Mouse (Mus musculus) neural tube, embryonic 12.5 days (tissue): Measurements from ENCODE around the gene Ahrr. TPM values are rescaled to one million over a fixed set of nuclear protein-coding genes. Genes with fewer than 3 reads are reported as not detected.

Experiments used
- ATAC-seq: fragments of 200-750 bp; cut with Nextera tagmentation; 2 replicates; pipeline ENCODE4 v1.8.0; 2017; ENCODE audit warnings: low read depth, mild to moderate bottlenecking, moderate TSS enrichment, moderate library complexity; ENCODE audit not compliant: low FRiP score
- H3K27ac ChIP-seq: fragments of 300-500 bp; sonication (generic); 2 replicates; pipeline ENCODE4 v1.5.1; 2016
- H3K27me3 ChIP-seq: fragments of 300-500 bp; sonication (generic); replicated peaks from 2 replicates; pipeline ENCODE4 v1.6.1; 2016; ENCODE audit warnings: mild to moderate bottlenecking
- H3K36me3 ChIP-seq: fragments of 300-500 bp; sonication (generic); 2 replicates; pipeline ENCODE4 v1.6.1; 2016; ENCODE audit warnings: mild to moderate bottlenecking
- H3K4me1 ChIP-seq: fragments of 300-500 bp; sonication (generic); 2 replicates; pipeline ENCODE4 v1.6.1; 2016
- H3K4me2 ChIP-seq: fragments of 300-500 bp; sonication (generic); replicated peaks from 2 replicates; pipeline ENCODE4 v1.6.1; 2016; ENCODE audit warnings: mild to moderate bottlenecking
- H3K4me3 ChIP-seq: fragments of 300-500 bp; sonication (generic); 2 replicates; pipeline ENCODE4 v1.5.1; 2016
- H3K9ac ChIP-seq: fragments of 300-500 bp; sonication (generic); 2 replicates; pipeline ENCODE4 v1.6.1; 2016; ENCODE audit warnings: mild to moderate bottlenecking
- H3K9me3 ChIP-seq: fragments of 300-500 bp; sonication (generic); 2 replicates; pipeline ENCODE4 v1.6.1; 2016; ENCODE audit warnings: mild to moderate bottlenecking
- WGBS: fragments of 180-500 bp; shearing (Covaris S2); methylation state at CpG from one replicate; pipeline ENCODE4 v1.1.7; 2016; 5-methylcytosine and 5-hydroxymethylcytosine counted together
- polyA plus RNA-seq: library from polyadenylated mRNA; unstranded; fragments of >200 nt; fragmentation: Nextera tagmentation; extraction: Ambion mirVana; gene quantifications from 2 replicates; pipeline ENCODE4 v1.2.1, GENCODE M21; 2016

Ahrr gene
- polyA plus RNA-seq: 0.77 and 1.3 TPM in 2 replicates

DNA sequence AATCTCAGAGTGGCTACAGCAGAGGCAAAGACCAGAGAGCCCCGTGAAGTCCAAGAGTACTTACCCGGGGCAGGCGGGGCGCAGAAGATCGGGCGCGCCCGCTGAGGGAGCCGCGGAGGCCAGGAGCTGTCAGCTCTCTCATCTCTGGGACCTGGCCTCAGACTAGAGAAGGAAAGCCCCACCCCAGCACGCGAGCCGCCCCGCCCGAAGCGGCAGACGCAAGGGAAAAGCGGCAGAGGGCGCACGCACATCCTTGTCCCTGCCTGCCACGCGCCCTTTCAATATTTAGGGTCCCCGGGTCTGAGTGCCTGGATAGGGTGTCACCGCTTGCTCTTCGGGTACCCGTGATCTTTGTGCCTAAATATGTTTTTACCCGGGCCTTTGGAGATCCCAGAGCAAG, at the start of gene Ahrr:
TSS of gene Ahrr (minus strand) at position 165 of the 400 bp plus-strand sequence.
- H3K36me3 ChIP-seq: no peaks in the 10 kb centered on the region
- WGBS: 1% methylated on average over 27 of the region's 27 CpGs
- peak; percentile 33; the same call in 1 of the 2 replicates for ATAC-seq
- H3K9ac ChIP-seq: 0 out of 2 replicates have a peak within 1 kb of the TSS, but pooled peaks have one; percentile 21
- 0 out of 2 replicates have a peak within 1 kb of the TSS, but pooled peaks have one; percentile 2 for H3K4me3 ChIP-seq
- peaks cover 7% of the 10 kb centered on the region; the same call in 1 of the 2 replicates for H3K4me1 ChIP-seq
- no peak within 1 kb of the TSS for H3K27ac ChIP-seq
- peaks cover 19% of the 10 kb centered on the region for H3K27me3 ChIP-seq
- no peaks in the 10 kb centered on the region for H3K9me3 ChIP-seq
- H3K4me2 ChIP-seq: peak within 1 kb of the TSS; percentile 62

DNA sequence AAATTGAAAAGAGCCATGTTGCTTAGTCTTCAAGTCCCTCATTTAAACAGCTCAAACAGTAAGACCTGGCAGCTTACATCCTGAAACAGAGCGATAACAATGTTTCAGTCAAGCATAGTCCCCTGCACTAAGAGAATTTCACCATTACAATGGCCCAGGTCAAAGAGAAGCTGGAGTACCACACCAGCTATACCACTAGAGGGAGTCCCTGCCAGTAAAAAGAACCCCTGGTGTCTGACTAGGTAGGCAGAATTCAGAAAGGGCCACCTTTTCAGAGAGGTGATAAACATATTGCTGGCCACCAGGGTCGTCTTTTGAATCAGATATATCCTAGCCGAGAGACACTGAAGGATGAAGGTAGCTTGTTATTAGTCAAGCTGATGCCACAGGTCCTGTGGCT, 48.9 kb upstream of the Ahrr start:
- WGBS: 54% methylated on average over 3 of the region's 3 CpGs
- Histone ChIP-seq H3K9ac (no peak overlapping the region), H3K9me3 (no peaks in the 10 kb centered on the region), H3K4me2 (no peak overlapping the region), H3K4me3 (no peak overlapping the region), H3K27ac (no peak overlapping the region), H3K36me3 (peaks cover 64% of the 10 kb centered on the region), H3K27me3 (no peaks in the 10 kb centered on the region), H3K4me1 (no peaks in the 10 kb centered on the region)
- peak; percentile 37; the same call in 1 of the 2 replicates for ATAC-seq

DNA sequence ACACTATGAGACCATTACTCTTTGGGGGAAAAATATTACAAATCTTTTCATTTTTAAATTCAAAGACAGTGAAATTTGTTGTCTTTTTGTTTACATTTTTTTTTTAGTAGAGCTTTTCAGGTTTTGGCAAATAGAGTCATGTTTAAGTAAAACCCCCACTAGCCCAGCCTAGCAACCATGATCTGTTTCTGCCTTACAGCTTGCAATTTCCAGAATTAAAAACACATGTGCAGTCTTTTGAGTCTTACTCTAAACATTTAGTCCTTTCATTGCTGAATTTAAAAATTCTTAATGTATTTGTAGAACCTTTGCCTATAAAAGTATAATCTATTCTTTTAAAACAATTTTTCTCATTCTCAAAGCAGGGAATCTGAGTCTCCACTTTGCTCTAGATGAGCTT, 37.2 kb upstream of the Ahrr start:
- Histone ChIP-seq H3K27ac (no peak overlapping the region), H3K27me3 (no peaks in the 10 kb centered on the region), H3K4me2 (no peak overlapping the region), H3K36me3 (peaks cover 70% of the 10 kb centered on the region), H3K4me1 (no peaks in the 10 kb centered on the region), H3K9ac (no peak overlapping the region), H3K4me3 (no peak overlapping the region), H3K9me3 (no peaks in the 10 kb centered on the region)
- ATAC-seq: no peak

DNA sequence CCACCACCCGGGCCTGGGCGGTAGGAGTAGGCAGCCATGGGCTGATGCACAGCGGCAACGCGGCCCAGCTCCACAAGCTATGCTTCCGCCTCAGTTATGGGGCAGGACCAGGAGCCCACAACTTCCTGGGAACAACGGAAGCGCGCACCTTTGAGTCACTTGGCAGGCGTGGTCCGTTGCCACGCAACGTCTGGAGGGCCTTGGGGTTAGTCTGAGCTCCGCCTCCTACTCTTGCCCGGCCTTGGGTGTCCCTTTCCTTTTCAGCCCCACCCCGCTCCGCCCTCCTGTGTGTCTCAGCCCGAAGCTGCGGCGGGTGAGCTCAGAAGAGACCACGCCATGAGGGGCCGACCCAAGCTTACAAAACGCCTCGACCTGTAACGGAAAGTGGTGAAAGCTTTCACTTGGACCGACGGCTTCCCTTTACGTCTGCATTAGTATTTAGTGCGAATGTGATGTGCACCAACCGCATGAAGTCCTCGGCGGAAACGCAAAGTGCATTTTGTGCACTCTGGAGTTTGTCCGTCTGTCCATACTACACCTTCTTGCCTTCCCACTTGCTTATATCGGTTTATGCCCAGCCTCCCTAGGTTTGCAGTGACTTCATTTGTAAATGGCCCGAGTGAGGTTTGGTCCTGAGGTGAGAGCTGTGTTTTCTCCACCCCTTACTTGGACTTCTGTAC, 25.2 kb upstream of the Ahrr start, which contains the start of gene Pdcd6:
TSS of gene Pdcd6 (minus strand) at position 411 of the 680 bp plus-strand sequence.
- H3K9me3 ChIP-seq: no peaks in the 10 kb centered on the region
- peak; percentile 98 for ATAC-seq
- H3K4me2 ChIP-seq: peak within 1 kb of the TSS; percentile 88
- under 1% methylated on average over 36 of the region's 36 CpGs for WGBS
- H3K27ac ChIP-seq: no peak within 1 kb of the TSS
- H3K4me3 ChIP-seq: peak within 1 kb of the TSS; percentile 92
- H3K4me1 ChIP-seq: peaks cover 11% of the 10 kb centered on the region
- peaks cover 21% of the 10 kb centered on the region for H3K36me3 ChIP-seq
- H3K27me3 ChIP-seq: no peaks in the 10 kb centered on the region
- H3K9ac ChIP-seq: peak within 1 kb of the TSS; percentile 72

DNA sequence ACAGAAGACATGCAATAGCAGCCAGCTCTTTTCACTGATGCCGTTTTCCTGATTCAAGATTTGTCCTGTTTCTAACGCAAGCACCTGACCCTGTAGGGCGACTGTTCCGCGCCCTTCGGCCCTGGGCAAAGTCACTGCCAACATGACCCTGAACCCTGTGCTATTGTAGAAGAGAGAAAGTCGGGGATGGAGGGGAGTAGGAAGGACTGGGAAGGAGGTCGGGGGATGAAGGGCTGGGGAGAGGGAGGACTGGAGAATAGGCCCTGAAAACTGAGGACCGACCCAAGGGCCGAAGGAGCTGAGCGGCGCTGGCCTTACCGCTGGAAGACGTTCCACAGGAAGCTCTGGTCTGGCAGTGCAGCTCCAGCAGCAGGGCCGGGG, 24.6 kb upstream of the Ahrr start:
- 4% methylated on average over 15 of the region's 15 CpGs for WGBS
- H3K27ac ChIP-seq: no peak overlapping the region
- peak overlapping the region; percentile 88 for H3K4me2 ChIP-seq

DNA sequence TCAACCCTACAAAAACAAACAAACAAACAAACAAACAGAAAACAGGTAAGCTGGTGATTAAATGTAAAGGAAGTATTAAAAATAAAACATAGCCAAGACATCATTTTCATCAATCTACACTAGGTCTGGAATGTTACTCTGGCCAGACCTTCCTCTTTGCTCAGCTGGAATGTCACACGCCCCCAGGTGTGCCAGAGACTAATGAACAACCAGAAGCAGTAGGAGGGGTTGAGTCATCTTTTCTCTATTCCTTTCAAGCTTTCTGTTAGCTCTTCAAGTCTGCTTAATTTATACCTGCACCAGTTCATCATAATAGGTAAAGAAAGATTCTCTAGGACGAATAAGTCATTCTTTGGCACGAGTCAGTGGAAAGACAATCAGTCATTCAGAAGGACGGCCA, 24.3 kb upstream of the Ahrr start:
- H3K36me3 ChIP-seq: peaks cover 12% of the 10 kb centered on the region
- peak overlapping the region; percentile 88 for H3K4me2 ChIP-seq
- H3K27ac ChIP-seq: no peak overlapping the region
- H3K9me3 ChIP-seq: no peaks in the 10 kb centered on the region
- no peaks in the 10 kb centered on the region for H3K27me3 ChIP-seq
- H3K9ac ChIP-seq: peak overlapping the region; percentile 72
- peaks cover 11% of the 10 kb centered on the region for H3K4me1 ChIP-seq
- H3K4me3 ChIP-seq: peak overlapping the region; percentile 92
- no peak for ATAC-seq
- 30% methylated on average over 4 of the region's 4 CpGs for WGBS

More for the DNA sequence above, 24.6 kb upstream of the Ahrr start:
- Histone ChIP-seq H3K9me3 (no peaks in the 10 kb centered on the region), H3K4me3 (peak overlapping the region; percentile 92), H3K36me3 (peaks cover 16% of the 10 kb centered on the region), H3K4me1 (peaks cover 11% of the 10 kb centered on the region), H3K9ac (peak overlapping the region; percentile 72), H3K27me3 (no peaks in the 10 kb centered on the region)
- no peak; the same call in 1 of the 2 replicates for ATAC-seq

DNA sequence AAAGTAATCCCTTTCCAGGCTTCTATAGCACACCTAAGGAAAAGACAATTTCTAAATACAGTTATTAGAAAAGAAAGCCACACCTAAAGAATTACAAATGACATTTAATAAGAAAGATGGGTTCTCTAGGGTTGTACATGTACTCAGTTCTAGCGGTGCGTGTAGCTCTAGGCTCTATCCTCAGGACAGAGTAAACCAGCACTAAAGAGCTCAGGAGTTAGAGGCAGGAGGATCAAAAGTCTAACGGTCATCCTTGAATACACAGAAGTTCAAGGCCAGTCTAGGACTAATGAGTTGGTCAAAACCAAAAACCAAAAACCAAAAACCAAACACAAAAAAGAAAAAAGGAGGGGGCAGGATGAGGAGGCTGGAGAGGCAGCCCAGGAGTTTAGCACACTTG, 22.5 kb upstream of the Ahrr start:
- H3K9me3 ChIP-seq: no peaks in the 10 kb centered on the region
- H3K4me3 ChIP-seq: no peak overlapping the region
- H3K4me2 ChIP-seq: no peak overlapping the region
- no peak for ATAC-seq
- 94% methylated on average over 3 of the region's 3 CpGs for WGBS
- no peaks in the 10 kb centered on the region for H3K27me3 ChIP-seq
- no peak overlapping the region for H3K9ac ChIP-seq
- H3K36me3 ChIP-seq: peaks cover 18% of the 10 kb centered on the region
- H3K27ac ChIP-seq: no peak overlapping the region
- peaks cover 11% of the 10 kb centered on the region for H3K4me1 ChIP-seq

DNA sequence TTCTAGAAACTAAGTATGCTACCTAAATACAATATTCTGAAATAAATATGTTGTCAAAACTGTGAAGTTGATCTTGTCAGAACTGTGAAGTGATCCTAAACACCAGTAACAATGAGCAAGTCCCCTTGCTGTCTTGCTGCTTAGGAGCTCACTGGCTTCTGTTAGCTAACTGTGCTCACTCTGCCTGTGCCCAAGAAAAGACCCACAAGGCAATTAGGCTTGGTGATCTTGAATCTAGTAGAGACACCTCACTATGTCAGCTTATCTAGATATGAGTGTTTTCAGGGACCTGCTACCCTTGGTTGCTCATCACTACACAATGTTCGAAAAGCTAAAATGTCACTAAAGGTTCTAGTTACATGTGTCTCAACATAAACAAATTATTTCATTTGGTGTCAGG, 13.6 kb upstream of the Ahrr start:
- Histone ChIP-seq H3K9me3 (no peaks in the 10 kb centered on the region), H3K27ac (no peak overlapping the region), H3K9ac (no peak overlapping the region), H3K4me3 (no peak overlapping the region), H3K36me3 (peaks cover 65% of the 10 kb centered on the region), H3K4me2 (no peak overlapping the region), H3K4me1 (no peaks in the 10 kb centered on the region), H3K27me3 (no peaks in the 10 kb centered on the region)
- no peak for ATAC-seq
- 100% methylated on average over 1 of the region's 1 CpGs for WGBS

DNA sequence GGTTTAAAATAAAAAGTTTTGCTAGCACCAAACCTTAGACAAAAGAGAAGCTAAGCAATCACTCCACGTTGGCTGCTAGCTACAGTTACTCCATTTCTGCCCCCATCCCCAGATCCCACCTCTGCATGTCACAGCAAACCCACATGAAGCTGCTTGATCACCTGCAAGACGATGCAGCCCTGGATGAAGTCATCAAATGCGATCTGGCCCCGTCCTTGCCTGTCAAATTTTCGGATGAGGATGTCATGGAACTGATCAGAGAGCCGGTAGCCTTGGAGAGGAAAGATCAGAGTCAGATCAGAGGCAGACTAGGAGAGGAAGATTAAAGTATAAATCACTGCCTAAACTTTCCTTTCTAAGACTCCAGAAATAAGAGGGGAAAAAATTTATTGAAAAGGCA, 13.2 kb upstream of the Ahrr start:
- Histone ChIP-seq H3K36me3 (peaks cover 61% of the 10 kb centered on the region), H3K27ac (no peak overlapping the region), H3K4me1 (no peaks in the 10 kb centered on the region), H3K4me3 (no peak overlapping the region), H3K27me3 (no peaks in the 10 kb centered on the region), H3K9me3 (no peaks in the 10 kb centered on the region), H3K9ac (no peak overlapping the region), H3K4me2 (no peak overlapping the region)
- ATAC-seq: no peak
- 91% methylated on average over 6 of the region's 6 CpGs for WGBS

DNA sequence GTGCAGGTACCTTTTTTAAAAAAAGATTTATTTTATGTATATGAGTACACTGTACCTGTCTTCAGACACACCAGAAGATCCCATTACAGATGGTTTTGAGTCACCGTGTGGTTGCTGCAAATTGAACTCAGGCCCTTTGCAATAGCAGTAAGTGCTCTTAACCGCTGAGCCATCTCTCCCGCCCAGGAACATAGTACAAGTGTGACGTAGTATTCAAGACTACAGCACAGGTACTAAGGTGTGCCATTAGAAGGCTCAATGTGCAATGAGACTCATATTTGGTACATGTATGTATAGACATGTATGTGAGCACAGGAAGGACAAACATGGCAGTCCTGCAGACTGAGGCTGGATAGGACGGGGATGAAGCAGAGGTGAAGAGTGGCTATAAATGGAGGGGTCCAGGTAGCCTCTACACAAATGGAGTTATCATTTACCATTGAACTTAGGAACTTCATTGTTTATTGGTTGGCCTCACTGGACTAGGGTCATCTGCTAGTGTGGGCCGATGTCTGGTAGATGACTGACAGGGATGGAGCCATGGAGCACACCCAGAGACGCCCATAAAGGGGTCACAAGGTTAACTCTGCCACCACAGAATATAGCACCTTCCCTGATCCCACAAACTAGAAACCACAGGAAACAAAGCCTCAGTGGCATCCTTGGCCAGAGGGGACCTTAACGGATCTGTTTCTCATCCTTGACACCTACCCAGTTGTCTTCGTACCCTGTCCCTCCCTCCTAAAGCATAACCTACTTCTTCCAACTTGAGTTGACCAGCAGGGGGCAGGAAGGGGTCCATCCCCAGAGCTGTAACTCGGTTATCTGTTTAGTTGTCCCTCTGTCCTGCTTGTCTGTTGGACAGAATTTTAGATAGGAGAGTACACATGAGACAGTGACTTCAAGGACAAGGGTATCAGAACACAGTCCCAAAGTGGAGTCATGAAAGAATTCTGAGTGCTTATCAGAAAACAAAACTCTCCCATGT, 10.2 kb upstream of the Ahrr start:
- ATAC-seq: 0 out of 2 replicates have a peak, but pooled peaks have one; percentile 27
- Histone ChIP-seq H3K9me3 (no peaks in the 10 kb centered on the region), H3K4me3 (no peak overlapping the region), H3K4me1 (no peaks in the 10 kb centered on the region), H3K27ac (no peak overlapping the region), H3K4me2 (no peak overlapping the region), H3K27me3 (no peaks in the 10 kb centered on the region), H3K36me3 (peaks cover 41% of the 10 kb centered on the region), H3K9ac (no peak overlapping the region)
- WGBS: 87% methylated on average over 10 of the region's 10 CpGs

DNA sequence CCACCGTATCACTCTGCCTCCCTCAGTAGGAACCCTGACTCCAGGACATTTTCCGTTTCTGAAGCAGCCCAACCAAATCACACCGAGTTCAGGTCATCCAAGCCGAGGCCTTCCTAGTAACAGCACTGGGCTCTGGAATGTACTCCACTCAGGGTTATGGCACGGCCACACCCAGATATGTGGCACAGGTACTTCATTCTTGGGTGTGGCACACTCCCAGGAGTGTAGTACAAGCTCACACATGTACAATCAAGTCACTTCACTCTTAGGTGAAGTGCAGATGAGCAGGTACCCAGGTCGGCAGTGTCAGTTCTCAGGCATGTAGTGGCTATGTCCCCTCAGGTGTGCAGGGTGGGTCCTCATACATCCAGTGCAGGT, 9.5 kb upstream of the Ahrr start:
- Histone ChIP-seq H3K4me3 (no peak overlapping the region), H3K9me3 (no peaks in the 10 kb centered on the region), H3K36me3 (peaks cover 35% of the 10 kb centered on the region), H3K9ac (no peak overlapping the region), H3K4me1 (no peaks in the 10 kb centered on the region), H3K27me3 (no peaks in the 10 kb centered on the region), H3K27ac (no peak overlapping the region), H3K4me2 (no peak overlapping the region)
- peak; percentile 36; the same call in 1 of the 2 replicates for ATAC-seq
- 77% methylated on average over 6 of the region's 6 CpGs for WGBS

DNA sequence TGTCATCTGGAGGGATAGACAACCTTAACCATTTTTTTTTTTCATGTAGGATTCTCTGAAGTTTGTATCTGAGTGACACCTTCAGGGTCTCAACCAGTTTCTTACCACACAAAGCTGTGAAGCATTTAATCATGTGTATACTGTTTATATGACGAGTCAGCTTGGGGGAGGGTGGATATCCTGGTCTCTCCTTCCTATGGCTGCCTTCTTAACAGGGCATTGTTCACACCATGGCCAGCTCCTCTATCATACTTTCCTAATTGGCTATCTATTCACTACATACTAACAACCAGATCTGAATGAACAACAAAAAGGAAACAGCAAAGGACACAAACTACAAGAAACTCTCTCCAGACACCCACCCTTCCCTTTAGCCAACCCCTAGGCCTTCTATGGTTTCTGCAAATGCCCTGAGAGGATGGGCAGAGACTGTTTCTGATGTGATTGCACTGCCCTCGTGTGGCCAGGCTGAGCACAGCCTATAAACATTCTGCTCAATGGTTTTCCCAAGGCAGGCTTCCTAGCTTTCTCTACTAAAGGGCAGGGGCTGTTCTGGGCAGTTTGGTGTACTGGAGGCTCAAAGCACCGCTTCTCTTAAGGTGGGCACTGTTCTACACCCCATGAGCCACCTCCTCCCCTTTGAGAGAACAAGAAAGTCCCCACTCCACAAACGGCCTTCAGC, 8.9 kb upstream of the Ahrr start:
- Histone ChIP-seq H3K9ac (no peak overlapping the region), H3K36me3 (peaks cover 30% of the 10 kb centered on the region), H3K27ac (no peak overlapping the region), H3K4me2 (no peak overlapping the region), H3K9me3 (no peaks in the 10 kb centered on the region), H3K4me1 (no peaks in the 10 kb centered on the region), H3K4me3 (no peak overlapping the region), H3K27me3 (no peaks in the 10 kb centered on the region)
- 43% methylated on average over 4 of the region's 4 CpGs for WGBS
- ATAC-seq: peak; percentile 79
